Mouse (Mus musculus): Measurements from ENCODE around the gene Slc1a4.

DNA sequence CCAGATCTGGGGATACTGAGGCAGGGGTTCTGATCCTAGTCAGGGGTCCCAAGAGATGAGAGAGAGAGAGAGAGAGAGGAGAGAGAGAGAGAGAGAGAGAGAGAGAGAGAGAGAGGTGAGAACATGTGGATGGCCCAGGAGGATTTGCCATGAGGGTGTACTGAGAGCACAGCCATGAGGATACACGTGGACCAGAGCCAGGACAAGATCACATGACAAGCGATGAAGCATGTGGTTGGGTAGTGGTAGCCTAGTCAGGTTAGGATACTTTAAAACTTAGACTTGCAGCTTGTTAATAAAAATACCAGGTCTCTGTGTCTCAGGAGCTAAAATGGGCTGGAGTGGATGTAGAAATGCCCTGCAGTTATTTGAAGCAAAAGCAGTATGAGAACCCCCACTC lies 56.5 kb downstream of the Slc1a4 start:
- TF ChIP-seq POLR2A (IDR thresholded peaks at IDR 0.05; ENCODE audit: borderline replicate concordance, extremely low read depth, insufficient read depth, insufficient read length, poor library complexity, severe bottlenecking) (no peak), CTCF (IDR thresholded peaks at IDR 0.05; ENCODE audit: borderline replicate concordance, extremely low read depth, insufficient read depth, insufficient read length) (no peak)

Measured in brain, embryonic 14.5 days (tissue).